Mouse (Mus musculus) monocyte, adult 5-6 weeks (primary cell): ENCODE results near the gene Stim2. TPM values are rescaled to one million over a fixed set of nuclear protein-coding genes. Genes with fewer than 3 reads are reported as not detected.

ENCODE experiments used
- ATAC-seq: fragments of 153-309, 156-312 bp; replicated peaks from 2 replicates; pipeline ENCODE4 v1.8.0; 2017; ENCODE audit warnings: mild to moderate bottlenecking; ENCODE audit not compliant: low TSS enrichment, insufficient number of reproducible peaks, severe bottlenecking, poor library complexity, low FRiP score
- total RNA-seq: library from RNA; stranded (forward); fragments of 200-1000, 200-491, 200-594 nt; gene quantifications from 3 replicates; pipeline ENCODE4 v1.2.3, GENCODE M21; 2017

Stim2 gene
- total RNA-seq, 1 experiment from 2014 or later, result 63.6 TPM

- no peak for ATAC-seq
These were observed 10.8 kb upstream of the Stim2 start for GRCm38 (mm10) chr5:53987496-53987895.

- ATAC-seq, result no peak
These were observed 10.2 kb upstream of the Stim2 start for GRCm38 (mm10) chr5:53988053-53988452.

- ATAC-seq, result no peak
These were observed 5.7 kb upstream of the Stim2 start for GRCm38 (mm10) chr5:53992616-53993015.

- no peak for ATAC-seq
These were observed 3.7 kb upstream of the Stim2 start for GRCm38 (mm10) chr5:53994576-53994975.

GRCm38 (mm10) chr5:53995316-53995715, 3.0 kb upstream of the Stim2 start:
- peak; percentile 81 for ATAC-seq

- no peak for ATAC-seq
These were observed 1.5 kb upstream of the Stim2 start for GRCm38 (mm10) chr5:53996822-53997221.

GRCm38 (mm10) chr5:53998743-53999460, 603 bp downstream of the Stim2 start:
- no peak for ATAC-seq

GRCm38 (mm10) chr5:53999461-53999770, 1.1 kb downstream of the Stim2 start:
- ATAC-seq, result no peak

- no peak for ATAC-seq
These were observed 1.5 kb downstream of the Stim2 start for GRCm38 (mm10) chr5:53999831-54000230.

- no peak; the same call in 1 of the 2 replicates for ATAC-seq
These were observed 2.7 kb downstream of the Stim2 start for GRCm38 (mm10) chr5:54001021-54001420.

GRCm38 (mm10) chr5:54005111-54005864, 7.0 kb downstream of the Stim2 start:
- ATAC-seq, result 0 out of 2 replicates have a peak, but pooled peaks have one; percentile 23

GRCm38 (mm10) chr5:54005865-54006225, 7.5 kb downstream of the Stim2 start:
- ATAC-seq, result no peak

- ATAC-seq, result no peak
These were observed 8.5 kb downstream of the Stim2 start for GRCm38 (mm10) chr5:54006845-54007244.

GRCm38 (mm10) chr5:54007617-54008016, 9.3 kb downstream of the Stim2 start:
- no peak for ATAC-seq

- ATAC-seq, result peak; percentile 63; the same call in 1 of the 2 replicates
These were observed 15.0 kb downstream of the Stim2 start for GRCm38 (mm10) chr5:54013271-54013670.

- ATAC-seq, result no peak
These were observed 18.8 kb downstream of the Stim2 start for GRCm38 (mm10) chr5:54017143-54017542.

- ATAC-seq, result no peak
These were observed 20.6 kb downstream of the Stim2 start for GRCm38 (mm10) chr5:54018856-54019255.

GRCm38 (mm10) chr5:54019546-54019945, 21.2 kb downstream of the Stim2 start:
- ATAC-seq, result peak; percentile 61

GRCm38 (mm10) chr5:54024610-54025009, 26.3 kb downstream of the Stim2 start:
- ATAC-seq, result no peak

GRCm38 (mm10) chr5:54025630-54026029, 27.3 kb downstream of the Stim2 start:
- ATAC-seq, result peak; percentile 86
